Mouse (Mus musculus) ES-Bruce4 (cell line): ENCODE measurements at regions not wholly inside any gene's neighbourhood (a gene's known extent, or its start where the extent isn't known, plus 50 kb on each side); places are given as distances from the start of the nearest gene placed in this dataset.

Source experiments
- H3K27ac ChIP-seq: 2 replicates; pipeline ENCODE4 v1.5.1; 2012; ENCODE audit warnings: low read length, inconsistent platforms; ENCODE audit not compliant: insufficient read depth
- H3K27me3 ChIP-seq: 2 replicates; pipeline ENCODE4 v1.6.1; 2012; ENCODE audit warnings: mild to moderate bottlenecking, low read length, inconsistent platforms; ENCODE audit not compliant: control insufficient read depth, poor library complexity, insufficient read depth, severe bottlenecking
- H3K36me3 ChIP-seq: 2 replicates; pipeline ENCODE4 v1.6.1; 2012; ENCODE audit warnings: inconsistent platforms, mild to moderate bottlenecking, low read length, moderate library complexity; ENCODE audit not compliant: control insufficient read depth, poor library complexity, insufficient read depth, severe bottlenecking
- H3K4me1 ChIP-seq: one replicate; pipeline ENCODE4 v1.8.1; 2011; ENCODE audit warnings: low read length; ENCODE audit not compliant: control insufficient read depth, insufficient read depth
- H3K4me3 ChIP-seq: 2 replicates; pipeline ENCODE4 v1.5.1; 2011; ENCODE audit warnings: low read depth, mild to moderate bottlenecking, low read length
- H3K9ac ChIP-seq: 2 replicates; pipeline ENCODE4 v1.6.1; 2012; ENCODE audit warnings: low read depth, mild to moderate bottlenecking, inconsistent platforms; ENCODE audit not compliant: poor library complexity, severe bottlenecking
- H3K9me3 ChIP-seq: replicated peaks from 2 replicates; pipeline ENCODE4 v1.6.1; 2012; ENCODE audit warnings: mild to moderate bottlenecking, low read length, inconsistent platforms; ENCODE audit not compliant: control insufficient read depth, poor library complexity, insufficient read depth, severe bottlenecking
- CTCF ChIP-seq: IDR thresholded peaks from one replicate; pipeline ENCODE4 v1.8.1; 2011; ENCODE audit warnings: low read depth, low read length
- EP300 ChIP-seq: IDR thresholded peaks from 2 replicates; pipeline ENCODE4 v1.6.1; 2011; ENCODE audit warnings: low read depth, low read length; ENCODE audit not compliant: insufficient read depth
- POLR2A ChIP-seq: IDR thresholded peaks from one replicate; pipeline ENCODE4 v1.8.1; 2011; ENCODE audit warnings: low read length; ENCODE audit not compliant: insufficient read depth

- H3K9me3 ChIP-seq: no peaks in the 10 kb centered on the region
- H3K27ac ChIP-seq: no peak overlapping the region
- H3K4me1 ChIP-seq: no peaks in the 10 kb centered on the region
- no peaks in the 10 kb centered on the region for H3K36me3 ChIP-seq
- H3K4me3 ChIP-seq: no peak overlapping the region
- TF ChIP-seq CTCF (no peak), POLR2A (no peak), EP300 (no peak)
- no peaks in the 10 kb centered on the region; the same call in 1 of the 2 replicates for H3K27me3 ChIP-seq
- H3K9ac ChIP-seq: no peak overlapping the region
These were observed 57.3 kb upstream of the Tspan2 start for GRCm38 (mm10) chr3:102676946-102677534.

DNA sequence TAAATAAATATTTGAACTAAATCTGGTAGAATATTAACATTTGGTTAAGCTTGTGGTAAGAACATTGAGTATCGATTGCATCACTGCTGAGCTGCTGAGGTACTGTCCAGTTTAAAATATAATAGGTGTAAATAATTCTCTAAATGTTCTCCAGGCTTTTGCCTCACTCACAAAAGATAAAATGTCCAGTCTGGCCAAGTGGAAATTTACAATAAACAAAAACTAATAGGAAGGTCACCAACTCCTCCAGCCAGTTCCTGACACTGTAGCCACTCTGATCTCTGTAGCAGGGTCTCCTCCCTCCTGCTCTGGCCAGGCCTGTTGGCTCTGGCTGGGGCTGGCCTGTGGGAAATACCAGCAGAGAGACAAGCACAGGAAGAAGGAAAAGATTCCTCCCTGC is 55.8 kb upstream of the Tspan2 start:
- no peak for TF ChIP-seq EP300
- TF ChIP-seq POLR2A: no peak
- no peak for TF ChIP-seq CTCF
- Histone ChIP-seq H3K4me1 (no peaks in the 10 kb centered on the region), H3K9me3 (no peaks in the 10 kb centered on the region), H3K4me3 (no peak overlapping the region), H3K27me3 (no peaks in the 10 kb centered on the region; the same call in 1 of the 2 replicates), H3K36me3 (no peaks in the 10 kb centered on the region), H3K27ac (no peak overlapping the region), H3K9ac (no peak overlapping the region)

DNA sequence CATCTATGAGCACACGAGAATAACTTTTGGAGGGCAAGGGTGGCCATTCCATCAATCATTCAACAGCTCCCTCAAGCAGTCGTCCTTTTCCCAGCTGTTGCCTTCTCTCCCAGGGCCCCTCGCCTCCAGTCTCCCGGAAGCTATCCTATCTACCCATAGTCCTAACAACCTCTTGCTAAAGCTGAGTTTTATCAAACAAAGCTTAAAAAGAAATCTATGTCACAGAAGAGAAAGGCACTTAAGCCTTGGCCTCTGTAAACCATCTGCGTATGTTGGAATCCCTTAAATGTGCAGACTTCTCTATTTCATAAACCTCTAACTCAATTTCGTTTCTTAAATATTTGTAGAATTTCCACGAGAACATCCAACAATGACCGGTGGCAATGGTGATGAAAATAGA is 51.9 kb upstream of the Tspan2 start:
- no peak overlapping the region for H3K9ac ChIP-seq

GRCm38 (mm10) chr3:102683541-102683940 is 50.8 kb upstream of the Tspan2 start:
- Histone ChIP-seq H3K9ac (no peak overlapping the region), H3K27me3 (no peaks in the 10 kb centered on the region; the same call in 1 of the 2 replicates), H3K9me3 (no peaks in the 10 kb centered on the region), H3K36me3 (no peaks in the 10 kb centered on the region), H3K4me3 (no peak overlapping the region), H3K27ac (no peak overlapping the region), H3K4me1 (no peaks in the 10 kb centered on the region)
- TF ChIP-seq CTCF (no peak), POLR2A (no peak), EP300 (no peak)

More for the DNA sequence above, 51.9 kb upstream of the Tspan2 start:
- Histone ChIP-seq H3K9me3 (no peaks in the 10 kb centered on the region), H3K27ac (no peak overlapping the region), H3K36me3 (no peaks in the 10 kb centered on the region), H3K27me3 (no peaks in the 10 kb centered on the region; the same call in 1 of the 2 replicates), H3K4me3 (no peak overlapping the region), H3K4me1 (no peaks in the 10 kb centered on the region)
- no peak for TF ChIP-seq POLR2A
- TF ChIP-seq EP300: no peak
- no peak for TF ChIP-seq CTCF
